Mouse (Mus musculus) forelimb bud, embryonic 11.5 days (tissue): ENCODE measurements around the gene Tln2.
A peak's percentile ranks its signal among the peaks of the same experiment; 100 is the strongest.

Experiments
- DNase-seq: peaks from one replicate; pipeline ENCODE4 v3.0.0-alpha.2; 2012; ENCODE audit warnings: low read depth, low spot score

Gene Tln2

GRCm38 (mm10) chr9:67559603-67560002 is at the start of gene Tln2:
Gene Tln2, minus strand, starts transcription at chr9:67559703.
- no peak for DNase-seq

GRCm38 (mm10) chr9:67609226-67609625 is 49.7 kb upstream of the Tln2 start:
- no peak for DNase-seq

GRCm38 (mm10) chr9:67607786-67608366 is 48.4 kb upstream of the Tln2 start:
- DNase-seq = no peak

GRCm38 (mm10) chr9:67607268-67607667 is 47.8 kb upstream of the Tln2 start:
- DNase-seq = no peak

GRCm38 (mm10) chr9:67605867-67606435 is 46.4 kb upstream of the Tln2 start:
- peak; percentile 51 for DNase-seq

- DNase-seq = no peak
Measured at GRCm38 (mm10) chr9:67604940-67605339, 45.4 kb upstream of the Tln2 start.

- DNase-seq = no peak
Measured at GRCm38 (mm10) chr9:67602347-67602746, 42.8 kb upstream of the Tln2 start.

GRCm38 (mm10) chr9:67595221-67595620 is 35.7 kb upstream of the Tln2 start:
- DNase-seq = no peak

- no peak for DNase-seq
Measured at GRCm38 (mm10) chr9:67593469-67594141, 34.1 kb upstream of the Tln2 start.

- DNase-seq = no peak
Measured at GRCm38 (mm10) chr9:67592726-67593125, 33.2 kb upstream of the Tln2 start.

GRCm38 (mm10) chr9:67587111-67587510 is 27.6 kb upstream of the Tln2 start:
- no peak for DNase-seq

- DNase-seq = no peak
Measured at GRCm38 (mm10) chr9:67586489-67586888, 27.0 kb upstream of the Tln2 start.

- DNase-seq = no peak
Measured at GRCm38 (mm10) chr9:67584871-67585270, 25.4 kb upstream of the Tln2 start.

- no peak for DNase-seq
Measured at GRCm38 (mm10) chr9:67581581-67582280, 22.2 kb upstream of the Tln2 start.

- DNase-seq = no peak
Measured at GRCm38 (mm10) chr9:67579541-67579940, 20.0 kb upstream of the Tln2 start.

- DNase-seq = no peak
Measured at GRCm38 (mm10) chr9:67574721-67575248, 15.3 kb upstream of the Tln2 start.

GRCm38 (mm10) chr9:67573683-67573979 is 14.1 kb upstream of the Tln2 start:
- no peak for DNase-seq

GRCm38 (mm10) chr9:67572790-67573682 is 13.5 kb upstream of the Tln2 start:
- no peak for DNase-seq

- no peak for DNase-seq
Measured at GRCm38 (mm10) chr9:67565801-67566258, 6.3 kb upstream of the Tln2 start.

- DNase-seq = no peak
Measured at GRCm38 (mm10) chr9:67549811-67550501, 9.5 kb downstream of the Tln2 start.

GRCm38 (mm10) chr9:67549332-67549731 is 10.2 kb downstream of the Tln2 start:
- peak; percentile 46 for DNase-seq
